Mouse (Mus musculus) olfactory bulb, adult 2 months (tissue): ENCODE data around the gene Fbxo21.

Source experiments
- CTCF ChIP-seq: fragments of 200-500 bp; IDR thresholded peaks from 2 replicates; pipeline ENCODE4 v1.5.1; 2012; ENCODE audit warnings: low read depth, mild to moderate bottlenecking, low read length, moderate library complexity; ENCODE audit not compliant: insufficient read depth
- POLR2A ChIP-seq: fragments of 200-500 bp; IDR thresholded peaks from 2 replicates; pipeline ENCODE4 v1.6.1; 2012; ENCODE audit warnings: mild to moderate bottlenecking, low read depth, low read length, moderate library complexity; ENCODE audit not compliant: insufficient read depth

- TF ChIP-seq CTCF: no peak
- TF ChIP-seq POLR2A: no peak
Measured at GRCm38 (mm10) chr5:118019905-118020304, 43.4 kb downstream of the Fbxo21 start.
